Mouse (Mus musculus) layer of hippocampus, adult 9-11 months (tissue): ENCODE measurements around the gene Rag2.

ENCODE experiments used
- DNase-seq: peaks from one replicate; pipeline ENCODE4 v3.0.0; 2022

Gene Rag2

GRCm38 (mm10) chr2:101628297-101629236 is 4.0 kb downstream of the Rag2 start:
- DNase-seq: peak; percentile 96

- no peak for DNase-seq
Observed at GRCm38 (mm10) chr2:101638979-101639839, 14.7 kb downstream of the Rag2 start.

- no peak for DNase-seq
Observed at GRCm38 (mm10) chr2:101639840-101640350, 15.4 kb downstream of the Rag2 start.

- DNase-seq: no peak
Observed at GRCm38 (mm10) chr2:101645841-101646240, 21.3 kb downstream of the Rag2 start.

- DNase-seq: no peak
Observed at GRCm38 (mm10) chr2:101648361-101648760, 23.8 kb downstream of the Rag2 start.

GRCm38 (mm10) chr2:101649114-101649671 is 24.7 kb downstream of the Rag2 start, which contains the start of the genes Rag1 and B230118H07Rik:
Gene Rag1, minus strand, starts transcription at chr2:101649501.
Gene B230118H07Rik, minus strand, starts transcription at chr2:101649532.
- no peak for DNase-seq

- no peak for DNase-seq
Observed at GRCm38 (mm10) chr2:101650446-101650845, 25.9 kb downstream of the Rag2 start.

GRCm38 (mm10) chr2:101652204-101652920 is 27.8 kb downstream of the Rag2 start:
- DNase-seq: no peak

- DNase-seq: peak; percentile 77
Observed at GRCm38 (mm10) chr2:101652921-101653597, 28.5 kb downstream of the Rag2 start.

- DNase-seq: no peak
Observed at GRCm38 (mm10) chr2:101660536-101660935, 36.0 kb downstream of the Rag2 start.

- DNase-seq: peak; percentile 90
Observed at GRCm38 (mm10) chr2:101665058-101665702, 40.7 kb downstream of the Rag2 start.

GRCm38 (mm10) chr2:101665703-101666092 is 41.2 kb downstream of the Rag2 start:
- DNase-seq: no peak

- no peak for DNase-seq
Observed at GRCm38 (mm10) chr2:101668751-101669150, 44.2 kb downstream of the Rag2 start.

GRCm38 (mm10) chr2:101673547-101673946 is 49.0 kb downstream of the Rag2 start:
- peak; percentile 44 for DNase-seq

GRCm38 (mm10) chr2:101678236-101679021 is 53.9 kb downstream of the Rag2 start, which contains the start of gene Traf6:
Gene Traf6, plus strand, starts transcription at chr2:101678429.
- DNase-seq: peak; percentile 87

GRCm38 (mm10) chr2:101679164-101679784 is 54.8 kb downstream of the Rag2 start:
- DNase-seq: no peak
